Mouse (Mus musculus) G1E (cell line): Measurements from ENCODE around the gene Alkbh2.

ENCODE experiments used
- CTCF ChIP-seq: IDR thresholded peaks from 2 replicates; pipeline ENCODE4 v1.5.1; 2012; ENCODE audit warnings: low read depth, low read length, inconsistent platforms, mixed read lengths
- GATA1 ChIP-seq: IDR thresholded peaks from 2 replicates; pipeline ENCODE4 v1.6.1; 2012; ENCODE audit warnings: borderline replicate concordance, low read length, inconsistent platforms, mixed read lengths
- GATA2 ChIP-seq: IDR thresholded peaks from 2 replicates; pipeline ENCODE4 v1.6.1; 2012; ENCODE audit warnings: low read depth, low read length, inconsistent platforms, borderline replicate concordance

- no peak for TF ChIP-seq CTCF
- TF ChIP-seq GATA1: no peak
- TF ChIP-seq GATA2: no peak
Measured at GRCm38 (mm10) chr5:114163117-114163696, 35.2 kb upstream of the Alkbh2 start.
